In genomic region chr2:70388645-70389044, GRCm38 (mm10) we compare ENCODE assay signal across 11 mouse cellular contexts.
DNase-seq lines count a peak whose midpoint lies in the region; ATAC-seq and TF ChIP-seq lines count a peak whose summit lies in the region.
"Had no signal": no experiment of that assay in that cellular context is flagged by ENCODE, and none has a peak within 500 bp of the region (broad histone marks: within the 10 kb centered on the region; RNA-seq: fewer than 3 reads in every experiment).

No protein-coding gene starts in this region.

- no peak for TF ChIP-seq CTCF in heart, adult 2 months (IDR thresholded peaks at IDR 0.05)
- no peak for TF ChIP-seq CTCF in midbrain, postnatal 0 days (IDR thresholded peaks at IDR 0.05)

- H3K27me3 ChIP-seq in heart, embryonic 15.5 days = no peaks in the 10 kb centered on the region
- no peaks in the 10 kb centered on the region for H3K27me3 ChIP-seq in heart, adult 2 months (ENCODE audit: control insufficient read depth, insufficient read depth, low read length)
- H3K27me3 ChIP-seq in midbrain, embryonic 10.5 days (ENCODE audit: low read depth, poor library complexity, severe bottlenecking) = no peaks in the 10 kb centered on the region
- H3K27me3 ChIP-seq in midbrain, postnatal 0 days (ENCODE audit: insufficient read depth, low read length) = no peaks in the 10 kb centered on the region

- H3K27ac ChIP-seq in heart, embryonic 15.5 days = peak overlapping the region; percentile 16; the same call in 1 of the 2 replicates
- no peak overlapping the region for H3K27ac ChIP-seq in heart, adult 2 months
- H3K27ac ChIP-seq in midbrain, embryonic 10.5 days (replicated peaks) = no peak overlapping the region
- no peak overlapping the region for H3K27ac ChIP-seq in midbrain, postnatal 0 days (ENCODE audit: low read depth, low read length)

- H3K9me3 ChIP-seq in heart, embryonic 15.5 days (replicated peaks) = no peaks in the 10 kb centered on the region
- H3K9me3 ChIP-seq in midbrain, embryonic 10.5 days (replicated peaks) = no peaks in the 10 kb centered on the region
- no peaks in the 10 kb centered on the region for H3K9me3 ChIP-seq in midbrain, postnatal 0 days (ENCODE audit: low read length)

- no peak for TF ChIP-seq EP300 in heart, adult 2 months (IDR thresholded peaks at IDR 0.05; ENCODE audit: insufficient read depth, low read depth, low read length)

- no peak for DNase-seq in heart, adult 2 months
- peak; percentile 19 for DNase-seq in midbrain, embryonic 10.5 days (ENCODE audit: low spot score)
- DNase-seq in midbrain, postnatal 0 days (ENCODE audit: low spot score) = no peak
- peak; percentile 22 for DNase-seq in kidney, postnatal 14 days
- no peak for DNase-seq in urinary bladder, postnatal 14 days (ENCODE audit: low spot score)
- DNase-seq in right cerebral cortex, postnatal 10 days (ENCODE audit: low spot score in 2 of 2) = no peak
- DNase-seq: cerebellum, adult 8-10 months; retina, postnatal 1 day; thymus, postnatal 25 days had no signal

- H3K4me1 ChIP-seq in heart, embryonic 15.5 days (replicated peaks) = peaks cover 12% of the 10 kb centered on the region
- H3K4me1 ChIP-seq in heart, adult 2 months (ENCODE audit: control insufficient read depth, insufficient read depth, low read length) = no peaks in the 10 kb centered on the region
- H3K4me1 ChIP-seq in midbrain, embryonic 10.5 days = peaks cover 17% of the 10 kb centered on the region
- H3K4me1 ChIP-seq in midbrain, postnatal 0 days (ENCODE audit: insufficient read depth, low read length) = no peaks in the 10 kb centered on the region; the same call in 1 of the 2 replicates

- H3K36me3 ChIP-seq in heart, embryonic 15.5 days = no peaks in the 10 kb centered on the region
- no peaks in the 10 kb centered on the region for H3K36me3 ChIP-seq in heart, adult 2 months (ENCODE audit: control insufficient read depth, insufficient read depth, low read length)
- no peaks in the 10 kb centered on the region for H3K36me3 ChIP-seq in midbrain, embryonic 10.5 days
- H3K36me3 ChIP-seq in midbrain, postnatal 0 days (ENCODE audit: insufficient read depth, low read length) = no peaks in the 10 kb centered on the region; the same call in 1 of the 2 replicates

- intact Hi-C loops in heart, adult 2 months (cut with DNase I) = no loop called here

- no peaks in the 10 kb centered on the region for H3K79me2 ChIP-seq in heart, adult 2 months (replicated peaks; ENCODE audit: control insufficient read depth, insufficient read depth, low read length)

- peak overlapping the region; percentile 5; the same call in 1 of the 2 replicates for H3K4me2 ChIP-seq in heart, embryonic 15.5 days
- no peak overlapping the region for H3K4me2 ChIP-seq in midbrain, postnatal 0 days (ENCODE audit: low read depth, low read length, poor library complexity, severe bottlenecking)
- H3K4me2 ChIP-seq: liver, embryonic 11.5 days had no signal

- 22% methylated on average over 6 of the region's 6 CpGs for WGBS in heart, embryonic 15.5 days
- 36% methylated on average over 6 of the region's 6 CpGs for WGBS in heart, adult 2 months
- 63% methylated on average over 6 of the region's 6 CpGs for whole genome bisulfite sequencing in midbrain, embryonic 10.5 days
- WGBS in midbrain, postnatal 0 days = 28% methylated on average over 6 of the region's 6 CpGs

- no peak overlapping the region for H3K9ac ChIP-seq in heart, embryonic 15.5 days
- H3K9ac ChIP-seq in heart, adult 2 months (ENCODE audit: low read depth, low read length) = no peak overlapping the region
- H3K9ac ChIP-seq in midbrain, postnatal 0 days (replicated peaks; ENCODE audit: low read length, poor library complexity, severe bottlenecking) = no peak overlapping the region

- no peak for TF ChIP-seq POLR2A in heart, adult 2 months (IDR thresholded peaks at IDR 0.05; ENCODE audit: insufficient read depth, low read depth, low read length)

- H3K4me3 ChIP-seq in heart, embryonic 15.5 days = no peak overlapping the region
- H3K4me3 ChIP-seq in heart, adult 2 months = no peak overlapping the region
- no peak overlapping the region for H3K4me3 ChIP-seq in midbrain, embryonic 10.5 days
- no peak overlapping the region for H3K4me3 ChIP-seq in midbrain, postnatal 0 days (ENCODE audit: low read depth, low read length)

- ATAC-seq in heart, embryonic 15.5 days (replicated peaks; ENCODE audit: insufficient number of reproducible peaks, insufficient read depth, low FRiP score, low read depth) = no peak
- ATAC-seq in midbrain, postnatal 0 days (ENCODE audit: low FRiP score) = no peak

Comparison
In these comparisons a context has a peak if more than half of its experiments do, and no peak if none do; other contexts are left out.
1. DNase-seq: peak in midbrain, embryonic 10.5 days (single experiment) and kidney, postnatal 14 days (single experiment); none in heart, adult 2 months (0 of 2), midbrain, postnatal 0 days (single experiment), urinary bladder, postnatal 14 days (single experiment) and right cerebral cortex, postnatal 10 days (0 of 2).